Mouse (Mus musculus) neutrophil, adult 59 days (primary cell): ENCODE measurements around the gene Pus1. TPM values are rescaled to one million over a fixed set of nuclear protein-coding genes. Genes with fewer than 3 reads are reported as not detected.

Experiments
- total RNA-seq, 2 experiments: library from RNA; stranded (reverse); gene quantifications; 1 replicate in 1 of 2; 2 replicates in 1 of 2; pipeline ENCODE4 v1.2.4; 2023

Pus1 gene
- total RNA-seq: 10 to 100 TPM; 11.1 to 15.6 TPM

DNA sequence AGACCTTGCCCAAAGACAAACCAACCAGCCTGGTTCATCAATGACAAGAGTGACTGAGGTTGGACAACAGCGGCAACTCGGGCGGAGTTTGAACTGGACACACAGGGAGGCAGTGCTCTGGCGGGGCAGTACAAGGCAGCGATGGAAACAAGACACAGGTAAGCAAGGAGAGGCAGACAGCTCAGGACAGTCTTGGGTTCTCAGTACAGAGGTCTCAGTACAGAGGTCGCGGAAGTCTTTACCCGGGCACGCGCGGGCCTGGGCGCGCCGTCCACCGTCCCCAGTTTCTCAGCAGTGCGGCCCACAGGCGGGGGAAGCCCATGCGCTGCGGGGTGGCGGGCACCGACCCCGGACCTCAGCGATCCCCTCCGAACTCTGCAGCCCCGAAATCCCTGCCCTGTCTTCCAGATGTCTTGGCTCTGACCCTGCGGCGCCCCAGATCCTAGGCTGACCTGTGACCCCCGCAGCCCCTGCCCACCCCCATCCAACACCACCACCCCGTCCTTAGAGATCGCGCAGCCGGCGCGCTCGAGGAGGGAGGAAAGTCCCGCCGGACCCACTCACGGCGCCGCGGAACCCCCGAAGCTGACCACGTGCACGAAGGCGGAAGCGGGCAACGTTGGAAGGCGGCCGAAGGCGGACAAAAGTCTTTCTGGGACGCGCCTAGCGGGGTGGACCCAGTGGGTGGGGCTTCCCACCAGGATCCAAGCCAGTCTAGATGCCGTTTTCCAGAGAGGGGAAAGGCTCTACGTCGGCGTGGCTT is at the start of gene Pus1:
Pus1 (minus strand) TSS at position 662 of the 763 bp plus-strand sequence.

DNA sequence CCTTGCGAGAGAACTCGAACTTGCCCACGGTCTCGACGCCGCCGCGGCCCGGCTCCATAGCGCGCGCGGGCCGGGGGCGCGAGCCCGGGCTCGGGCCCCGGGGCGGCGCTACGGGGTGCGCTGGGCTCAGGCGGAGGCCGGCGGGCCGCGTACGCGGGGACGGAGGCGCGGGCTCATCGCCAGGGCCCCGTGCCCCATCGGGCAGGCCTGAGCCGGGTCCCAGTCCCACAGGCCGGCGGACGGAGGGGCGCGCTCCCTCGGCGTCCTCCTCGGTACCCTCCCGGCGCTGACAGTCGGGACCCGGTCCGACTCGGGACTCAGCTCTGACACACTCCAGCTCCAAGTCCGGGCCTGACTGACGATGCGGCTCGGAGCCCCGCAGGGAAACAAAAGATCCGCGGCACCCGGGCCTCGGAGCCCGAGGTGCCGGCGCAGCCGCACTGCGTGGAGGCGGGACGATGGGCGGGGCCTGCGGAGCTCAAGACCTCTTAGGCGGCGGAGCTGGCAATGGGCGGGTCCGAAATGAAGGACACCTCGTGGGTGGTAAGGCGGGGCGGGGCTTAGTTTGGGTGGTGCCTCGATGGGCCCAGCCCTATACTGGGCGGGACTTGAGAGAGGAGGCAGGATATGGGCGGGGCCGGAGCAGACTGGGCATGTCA is 29.3 kb upstream of the Pus1 start, which contains the start of gene Ulk1:
Ulk1 (minus strand) TSS at position 431 of the 659 bp plus-strand sequence.

DNA sequence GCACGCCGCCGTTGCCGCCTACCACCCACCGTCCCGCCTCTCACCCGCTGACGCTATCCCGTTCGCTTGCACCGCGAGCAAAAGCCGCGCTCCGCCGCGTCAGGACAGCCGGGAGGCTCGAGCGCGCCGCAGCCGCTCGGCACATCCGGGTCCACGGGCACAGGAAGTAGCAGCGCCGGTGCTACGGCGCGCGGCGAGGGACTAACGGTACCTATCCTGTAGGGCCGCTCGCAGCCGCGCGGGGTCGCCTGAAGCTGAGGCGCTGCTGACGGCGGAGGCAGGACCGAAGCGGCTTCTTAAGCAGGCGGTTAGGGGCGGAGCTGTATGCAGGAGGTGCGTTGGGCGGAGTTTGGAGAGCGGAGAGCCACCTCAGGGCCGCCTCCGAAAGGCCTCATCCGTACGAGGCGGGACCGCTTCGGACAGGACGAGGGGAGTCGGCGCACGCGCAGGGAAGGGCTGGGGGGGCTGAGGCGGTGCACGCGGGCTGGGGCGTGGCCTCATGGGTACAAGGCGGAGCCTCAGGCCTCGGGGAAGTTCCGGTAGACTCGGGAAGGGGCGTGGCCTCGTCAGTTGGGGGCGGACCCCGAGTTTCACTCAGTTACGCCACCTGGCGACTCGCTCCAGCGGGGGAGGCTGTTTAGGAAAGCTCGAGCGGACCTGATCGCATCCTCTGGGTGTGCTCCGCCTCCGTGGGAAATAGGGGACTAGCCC is 9.9 kb downstream of the Pus1 start, which contains the start of gene Ep400:
Ep400 (minus strand) TSS at position 270 of the 711 bp plus-strand sequence.

Other genes starting within 250 kb of the Pus1 start
- 1 to 10 TPM; 4.9 to 8.8 TPM for gene Galnt9, start 236.3 kb downstream of the Pus1 start, total RNA-seq
- gene Noc4l, start 127.2 kb downstream of the Pus1 start, total RNA-seq: 10 to 100 TPM; 24.5 to 25.0 TPM
- 10 to 100 TPM; 15.0 to 23.7 TPM for gene Ddx51, start 127.2 kb downstream of the Pus1 start, total RNA-seq
- gene Ep400, start 9.9 kb downstream of the Pus1 start, total RNA-seq: 100 to 1,000 TPM; 105 to 115 TPM
- 100 to 1,000 TPM in 1 of 2 experiments, 10 to 100 TPM in 1; 90.6 to 100 TPM for gene Ulk1, start 29.4 kb upstream of the Pus1 start, total RNA-seq
- 10 to 100 TPM in 1 of 2 experiments, 1 to 10 TPM in 1; 8.8 to 13.1 TPM for gene Hscb, start 59.1 kb upstream of the Pus1 start, total RNA-seq
- gene Chek2, start 59.3 kb upstream of the Pus1 start, total RNA-seq: 10 to 100 TPM in 1 of 2 experiments, 1 to 10 TPM in 1; 9.7 to 12.7 TPM
- gene Ttc28, start 99.1 kb upstream of the Pus1 start, total RNA-seq: 1 to 10 TPM in 1 of 2 experiments, under 1 TPM in 1; 0.73 to 1.6 TPM